Mouse (Mus musculus) embryonic facial prominence, embryonic 11.5 days (tissue): ENCODE data around the gene Bckdhb. TPM values are rescaled to one million over a fixed set of nuclear protein-coding genes. Genes with fewer than 3 reads are reported as not detected.
"Not testable (repeated sequence)": the region's sequence is repeated elsewhere in the genome, so short reads cannot be mapped to it uniquely, and the experiment has no call there.

Experiments
- ATAC-seq: fragments of 200-750 bp; cut with Nextera tagmentation; replicated peaks from 2 replicates; pipeline ENCODE4 v1.8.0; 2017; ENCODE audit warnings: low read depth; ENCODE audit not compliant: insufficient number of reproducible peaks, low FRiP score, low TSS enrichment
- DNase-seq: peaks from one replicate; pipeline ENCODE4 v3.0.0-alpha.2; 2015; ENCODE audit warnings: low spot score
- H3K27ac ChIP-seq: fragments of 300-500 bp; sonication (generic); replicated peaks from 2 replicates; pipeline ENCODE4 v1.5.1; 2014; ENCODE audit warnings: mild to moderate bottlenecking, low read depth, low read length, control low read depth
- H3K27me3 ChIP-seq: fragments of 300-500 bp; sonication (generic); 2 replicates; pipeline ENCODE4 v1.6.1; 2014; ENCODE audit warnings: mild to moderate bottlenecking, low read length, moderate library complexity, mixed read lengths; ENCODE audit not compliant: control insufficient read depth, insufficient read depth
- H3K36me3 ChIP-seq: fragments of 300-500 bp; sonication (generic); replicated peaks from 2 replicates; pipeline ENCODE4 v1.6.1; 2014; ENCODE audit warnings: low read depth, mild to moderate bottlenecking, low read length, moderate library complexity, mixed read lengths; ENCODE audit not compliant: control insufficient read depth, insufficient read depth
- H3K4me1 ChIP-seq: fragments of 300-500 bp; sonication (generic); 2 replicates; pipeline ENCODE4 v1.6.1; 2014; ENCODE audit warnings: low read length, mixed read lengths; ENCODE audit not compliant: control insufficient read depth, insufficient read depth
- H3K4me2 ChIP-seq: fragments of 300-500 bp; sonication (generic); 2 replicates; pipeline ENCODE4 v1.6.1; 2014; ENCODE audit warnings: low read depth, mild to moderate bottlenecking, control low read depth, low read length, moderate library complexity
- H3K4me3 ChIP-seq: fragments of 300-500 bp; sonication (generic); 2 replicates; pipeline ENCODE4 v1.5.1; 2014; ENCODE audit warnings: low read depth, low read length, control low read depth
- H3K9ac ChIP-seq: fragments of 300-500 bp; sonication (generic); replicated peaks from 2 replicates; pipeline ENCODE4 v1.6.1; 2014; ENCODE audit warnings: mild to moderate bottlenecking, control low read depth, low read length
- H3K9me3 ChIP-seq: fragments of 300-500 bp; sonication (generic); replicated peaks from 2 replicates; pipeline ENCODE4 v1.6.1; 2016; ENCODE audit warnings: mild to moderate bottlenecking, low read length, inconsistent platforms, mixed read lengths; ENCODE audit not compliant: control insufficient read depth
- WGBS: fragments of 180-500 bp; shearing (Covaris S2); extraction: QIAGEN DNeasy Blood & Tissue Kit; methylation state at CpG from one replicate; pipeline ENCODE4 v1.1.7; 2014; 5-methylcytosine and 5-hydroxymethylcytosine counted together
- polyA plus RNA-seq: library from polyadenylated mRNA; unstranded; fragments of >200 nt; fragmentation: Nextera tagmentation; extraction: Ambion mirVana; gene quantifications from 2 replicates; pipeline ENCODE4 v1.2.1, GENCODE M21; 2014

The Bckdhb gene
- polyA plus RNA-seq, 1 experiment from 2014 or later = 83.8 TPM

- no peak overlapping the region for H3K4me3 ChIP-seq
- ATAC-seq (no peak), DNase-seq (no peak)
- 87% methylated on average over 9 of the region's 9 CpGs for WGBS
- H3K4me1 ChIP-seq = no peaks in the 10 kb centered on the region
- no peak overlapping the region for H3K9ac ChIP-seq
- H3K27ac ChIP-seq = no peak overlapping the region
- no peaks in the 10 kb centered on the region for H3K36me3 ChIP-seq
- H3K4me2 ChIP-seq = no peak overlapping the region
- H3K9me3 ChIP-seq = no peaks in the 10 kb centered on the region
- no peaks in the 10 kb centered on the region for H3K27me3 ChIP-seq
Measured at GRCm38 (mm10) chr9:83967439-83968050, 42.6 kb downstream of the Bckdhb start.

GRCm38 (mm10) chr9:83969326-83969725 lies 44.4 kb downstream of the Bckdhb start:
- H3K36me3 ChIP-seq = no peaks in the 10 kb centered on the region
- no peaks in the 10 kb centered on the region for H3K27me3 ChIP-seq
- H3K4me2 ChIP-seq = no peak overlapping the region
- no peaks in the 10 kb centered on the region for H3K4me1 ChIP-seq
- DNase-seq (no peak), ATAC-seq (no peak)
- H3K27ac ChIP-seq = no peak overlapping the region
- H3K9me3 ChIP-seq = no peaks in the 10 kb centered on the region
- WGBS = 81% methylated on average over 7 of the region's 7 CpGs
- no peak overlapping the region for H3K9ac ChIP-seq
- no peak overlapping the region for H3K4me3 ChIP-seq

- Histone ChIP-seq H3K27me3 (no peaks in the 10 kb centered on the region), H3K4me3 (no peak overlapping the region), H3K9ac (no peak overlapping the region), H3K27ac (no peak overlapping the region), H3K4me1 (no peaks in the 10 kb centered on the region), H3K9me3 (no peaks in the 10 kb centered on the region), H3K36me3 (no peaks in the 10 kb centered on the region), H3K4me2 (no peak overlapping the region)
- DNase-seq = no peak
- WGBS = 92% methylated on average over 2 of the region's 2 CpGs
- no peak for ATAC-seq
Measured at GRCm38 (mm10) chr9:83973467-83973866, 48.5 kb downstream of the Bckdhb start.

- 95% methylated on average over 2 of the region's 2 CpGs for WGBS
- ATAC-seq = no peak
Measured at GRCm38 (mm10) chr9:83975811-83976210, 50.9 kb downstream of the Bckdhb start.

GRCm38 (mm10) chr9:83981234-83981633 lies 56.3 kb downstream of the Bckdhb start:
- Histone ChIP-seq H3K9me3 (no peaks in the 10 kb centered on the region), H3K4me3 (no peak overlapping the region), H3K4me2 (no peak overlapping the region), H3K27ac (no peak overlapping the region), H3K4me1 (no peaks in the 10 kb centered on the region), H3K27me3 (no peaks in the 10 kb centered on the region), H3K9ac (no peak overlapping the region), H3K36me3 (no peaks in the 10 kb centered on the region)
- WGBS = 82% methylated on average over 7 of the region's 7 CpGs
- ATAC-seq (no peak), DNase-seq (no peak)

More at GRCm38 (mm10) chr9:83975811-83976210, 50.9 kb downstream of the Bckdhb start:
- Histone ChIP-seq H3K4me1 (no peaks in the 10 kb centered on the region), H3K36me3 (no peaks in the 10 kb centered on the region), H3K9ac (no peak overlapping the region), H3K9me3 (no peaks in the 10 kb centered on the region), H3K4me3 (no peak overlapping the region), H3K27me3 (no peaks in the 10 kb centered on the region), H3K4me2 (no peak overlapping the region), H3K27ac (no peak overlapping the region)
- DNase-seq = no peak

GRCm38 (mm10) chr9:84008961-84009360 lies 84.0 kb downstream of the Bckdhb start:
- Histone ChIP-seq H3K4me1 (no peaks in the 10 kb centered on the region), H3K36me3 (no peaks in the 10 kb centered on the region; the same call in 1 of the 2 replicates), H3K4me3 (no peak overlapping the region), H3K9me3 (no peaks in the 10 kb centered on the region), H3K27me3 (no peaks in the 10 kb centered on the region), H3K4me2 (no peak overlapping the region), H3K9ac (no peak overlapping the region), H3K27ac (no peak overlapping the region)
- DNase-seq = no peak
- 95% methylated on average over 2 of the region's 2 CpGs for WGBS
- no peak for ATAC-seq

GRCm38 (mm10) chr9:84011146-84011545 lies 86.2 kb downstream of the Bckdhb start:
- DNase-seq (no peak), ATAC-seq (no peak)
- no peaks in the 10 kb centered on the region for H3K9me3 ChIP-seq
- H3K36me3 ChIP-seq = no peaks in the 10 kb centered on the region; the same call in 1 of the 2 replicates
- no peak overlapping the region for H3K4me3 ChIP-seq
- no peaks in the 10 kb centered on the region for H3K4me1 ChIP-seq
- H3K9ac ChIP-seq = no peak overlapping the region
- H3K27me3 ChIP-seq = no peaks in the 10 kb centered on the region
- H3K27ac ChIP-seq = no peak overlapping the region
- no peak overlapping the region for H3K4me2 ChIP-seq

GRCm38 (mm10) chr9:84018141-84018540 lies 93.2 kb downstream of the Bckdhb start:
- H3K27me3 ChIP-seq, H3K9ac ChIP-seq, H3K4me3 ChIP-seq, DNase-seq, H3K9me3 ChIP-seq, ATAC-seq, H3K4me1 ChIP-seq, H3K27ac ChIP-seq, H3K4me2 ChIP-seq, H3K36me3 ChIP-seq: not testable (repeated sequence)
- WGBS = 94% methylated on average over 8 of the region's 8 CpGs
